Mouse (Mus musculus): ENCODE measurements around the gene Myadml2. TPM values are rescaled to one million over a fixed set of nuclear protein-coding genes. Genes with fewer than 3 reads are reported as not detected.

Myadml2 gene
- not detected for total RNA-seq (2023)

GRCm38 (mm10) chr11:120648001-120648476 lies at the start of gene Myadml2:
Myadml2 (minus strand) TSS chr11:120648158.

GRCm38 (mm10) chr11:120672687-120673593 lies 25.0 kb upstream of the Myadml2 start, which contains the start of gene Aspscr1:
Aspscr1 (plus strand) TSS chr11:120672973.

GRCm38 (mm10) chr11:120661076-120661460 lies 13.1 kb upstream of the Myadml2 start, which contains the start of gene Notum:
Notum (minus strand) TSS chr11:120661175.

GRCm38 (mm10) chr11:120643601-120643987 lies 4.4 kb downstream of the Myadml2 start, which contains the start of gene Pycr1:
Pycr1 (minus strand) TSS chr11:120643769.

GRCm38 (mm10) chr11:120633520-120634343 lies 14.2 kb downstream of the Myadml2 start, which contains the start of gene Mafg:
Mafg (minus strand) TSS chr11:120633600.

GRCm38 (mm10) chr11:120625152-120625775 lies 22.7 kb downstream of the Myadml2 start, which contains the start of gene Sirt7:
Sirt7 (minus strand) TSS chr11:120625240.

GRCm38 (mm10) chr11:120617519-120618112 lies 30.3 kb downstream of the Myadml2 start, which contains the start of gene Pcyt2:
Pcyt2 (minus strand) TSS chr11:120617936.

GRCm38 (mm10) chr11:120608241-120609034 lies 39.5 kb downstream of the Myadml2 start, which contains the start of gene Npb:
Npb (plus strand) TSS chr11:120608477.

GRCm38 (mm10) chr11:120598283-120598989 lies 49.5 kb downstream of the Myadml2 start, which contains the start of the genes Alyref and Anapc11:
Alyref (minus strand) TSS chr11:120598365.
Anapc11 (plus strand) TSS chr11:120598421.

Other genes starting within 250 kb of the Myadml2 start
- gene Nploc4, start 210.4 kb downstream of the Myadml2 start, total RNA-seq (2023), result 10 to 100 TPM; 52.6 to 67.1 TPM
- 10 to 100 TPM in 1 of 2 experiments, 1 to 10 TPM in 1; 1.9 to 17.2 TPM for gene Tspan10, start 205.5 kb downstream of the Myadml2 start, total RNA-seq (2023)
- under 1 TPM in 1 of 2 experiments, not detected in 1; 0.36 TPM for gene Pde6g, start 194.7 kb downstream of the Myadml2 start, total RNA-seq (2023)
- gene Oxld1, start 190.1 kb downstream of the Myadml2 start, total RNA-seq (2023), result 1 to 10 TPM; 8.9 to 9.5 TPM
- gene Ccdc137, start 190.0 kb downstream of the Myadml2 start, total RNA-seq (2023), result 10 to 100 TPM; 11.6 to 12.6 TPM
- gene Arl16, start 180.6 kb downstream of the Myadml2 start, total RNA-seq (2023), result 10 to 100 TPM in 1 of 2 experiments, 1 to 10 TPM in 1; 7.8 to 11.3 TPM
- 10 to 100 TPM; 25.0 to 26.6 TPM for gene Mrpl12, start 163.5 kb downstream of the Myadml2 start, total RNA-seq (2023)
- gene Slc25a10, start 156.3 kb downstream of the Myadml2 start, total RNA-seq (2023), result 10 to 100 TPM; 11.1 to 14.2 TPM
- gene Gcgr, start 117.5 kb downstream of the Myadml2 start, total RNA-seq (2023), result not detected
- gene Mcrip1, start 98.4 kb downstream of the Myadml2 start, total RNA-seq (2023), result 10 to 100 TPM; 52.0 to 52.6 TPM
- not detected for gene Ppp1r27, start 97.0 kb downstream of the Myadml2 start, total RNA-seq (2023)
- gene P4hb, start 74.9 kb downstream of the Myadml2 start, total RNA-seq (2023), result 100 to 1,000 TPM; 348 to 375 TPM
- 100 to 1,000 TPM; 623 to 655 TPM for gene Arhgdia, start 66.5 kb downstream of the Myadml2 start, total RNA-seq (2023)
- gene Alyref, start 49.8 kb downstream of the Myadml2 start, total RNA-seq (2023), result 100 to 1,000 TPM in 1 of 2 experiments, 10 to 100 TPM in 1; 90.1 to 103 TPM
- 10 to 100 TPM; 55.8 to 56.4 TPM for gene Anapc11, start 49.7 kb downstream of the Myadml2 start, total RNA-seq (2023)
- 1 to 10 TPM in 1 of 2 experiments, not detected in 1; 1.4 TPM for gene Npb, start 39.7 kb downstream of the Myadml2 start, total RNA-seq (2023)
- 10 to 100 TPM; 66.8 to 75.4 TPM for gene Pcyt2, start 30.2 kb downstream of the Myadml2 start, total RNA-seq (2023)
- 100 to 1,000 TPM; 122 to 125 TPM for gene Sirt7, start 22.9 kb downstream of the Myadml2 start, total RNA-seq (2023)
- 100 to 1,000 TPM in 1 of 2 experiments, 10 to 100 TPM in 1; 96.6 to 101 TPM for gene Mafg, start 14.6 kb downstream of the Myadml2 start, total RNA-seq (2023)
- gene Pycr1, start 4.4 kb downstream of the Myadml2 start, total RNA-seq (2023), result under 1 TPM in 1 of 2 experiments, not detected in 1; 0.27 TPM
- gene Notum, start 13.0 kb upstream of the Myadml2 start, total RNA-seq (2023), result not detected
- 10 to 100 TPM; 77.9 to 83.1 TPM for gene Aspscr1, start 24.8 kb upstream of the Myadml2 start, total RNA-seq (2023)
- gene Cenpx, start 65.6 kb upstream of the Myadml2 start, total RNA-seq (2023), result 10 to 100 TPM; 34.6 to 45.6 TPM
- 10 to 100 TPM; 30.5 to 36.0 TPM for gene Lrrc45, start 65.8 kb upstream of the Myadml2 start, total RNA-seq (2023)
- gene Rac3, start 73.3 kb upstream of the Myadml2 start, total RNA-seq (2023), result 1 to 10 TPM; 1.0 to 2.9 TPM
- 10 to 100 TPM; 26.2 to 29.1 TPM for gene Dcxr, start 79.1 kb upstream of the Myadml2 start, total RNA-seq (2023)
- gene Cbr2, start 84.0 kb upstream of the Myadml2 start, total RNA-seq (2023), result 10 to 100 TPM; 11.8 to 24.2 TPM
- 10 to 100 TPM; 40.5 to 48.6 TPM for gene Hmga1b, start 114.6 kb upstream of the Myadml2 start, total RNA-seq (2023)
- gene Rfng, start 136.0 kb upstream of the Myadml2 start, total RNA-seq (2023), result 10 to 100 TPM; 16.9 to 20.9 TPM
- 10 to 100 TPM; 53.1 to 57.5 TPM for gene Gps1, start 136.1 kb upstream of the Myadml2 start, total RNA-seq (2023)
- gene Dus1l, start 148.2 kb upstream of the Myadml2 start, total RNA-seq (2023), result 10 to 100 TPM; 39.3 to 50.0 TPM
- 10 to 100 TPM; 46.7 to 64.3 TPM for gene Fasn, start 176.4 kb upstream of the Myadml2 start, total RNA-seq (2023)